Mouse (Mus musculus) left cerebral cortex, postnatal 4 days (tissue): ENCODE results near the gene Gas2l1. TPM values are rescaled to one million over a fixed set of nuclear protein-coding genes. Genes with fewer than 3 reads are reported as not detected.

Source experiments
- DNase-seq: peaks from one replicate; pipeline ENCODE4 v3.0.0-alpha.2; 2022
- intact Hi-C: fragments of 180-260 bp; cut with DNase I; formaldehyde crosslinking; loops from one replicate; pipeline ENCODE4 v1.15.1; 2025
- total RNA-seq, 2 experiments: library from RNA; stranded (reverse); gene quantifications; 2 replicates each; pipeline ENCODE4 v1.2.3; 2021

Gene Gas2l1
- total RNA-seq, 2 experiments from 2014 or later = 37.8 to 42.0 TPM

DNA sequence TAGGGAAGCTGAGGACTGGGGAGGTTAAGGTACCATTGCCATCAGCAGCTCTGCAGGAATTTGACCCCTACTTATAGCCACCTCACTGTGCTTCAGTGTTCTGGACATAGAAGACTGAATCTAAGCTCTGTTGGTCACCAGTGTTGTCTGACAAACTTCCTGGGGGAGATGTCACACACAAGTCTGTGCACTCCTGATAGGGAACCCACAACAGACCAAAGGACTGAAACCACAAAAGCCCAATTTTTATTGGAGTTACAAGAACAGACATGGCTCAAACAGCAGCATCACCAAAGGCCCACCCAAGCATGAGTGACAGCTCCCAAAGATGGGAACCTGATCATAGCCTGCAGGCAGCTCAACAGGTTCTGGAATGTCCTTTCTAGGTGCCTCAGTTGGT is 1.9 kb upstream of the Gas2l1 start:
- intact Hi-C loops = loop anchor here (10.0 kb wide), 1 partner anchor 52 kb away; no protein-coding TSS in a partner anchor

DNA sequence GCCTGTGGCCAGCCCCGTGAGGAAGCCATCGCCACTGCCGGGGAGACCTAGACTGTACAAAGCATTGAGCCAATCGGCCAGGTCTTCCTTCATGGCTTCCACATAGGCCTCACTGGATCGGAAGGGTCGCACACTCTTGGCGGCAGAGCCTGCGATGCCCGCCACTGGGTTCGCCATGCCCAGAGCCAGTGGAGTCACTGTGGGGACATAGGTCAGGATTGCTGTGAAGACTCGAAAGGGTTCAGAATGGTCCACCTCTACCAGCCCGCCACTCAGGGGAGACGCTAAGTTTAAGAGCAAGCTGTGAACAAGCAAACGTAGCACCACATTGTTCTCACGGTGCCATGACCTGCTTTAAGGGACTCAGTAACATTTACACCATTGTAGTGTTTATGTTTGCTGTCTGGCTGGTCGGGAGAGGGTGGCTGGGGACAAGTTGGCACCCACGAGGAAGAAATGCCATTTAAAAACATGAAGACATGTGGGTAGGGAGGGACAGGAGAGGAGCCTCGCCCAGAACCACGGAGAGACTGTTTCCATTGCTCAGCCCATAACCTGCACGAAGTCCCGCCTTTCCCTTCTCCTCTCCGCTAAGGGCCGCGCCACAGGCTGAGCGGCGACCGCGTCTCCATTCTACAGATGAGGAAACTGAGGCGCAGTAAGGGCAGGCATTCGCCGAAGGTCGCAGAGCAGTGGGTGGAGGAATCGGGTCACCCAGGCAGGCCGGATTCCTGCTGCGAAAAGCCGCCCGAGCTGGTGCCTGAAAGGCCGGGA is 658 bp downstream of the Gas2l1 start:
- intact Hi-C loops = loop anchor here (10.0 kb wide), 1 partner anchor 50 kb away; no protein-coding TSS in a partner anchor
- DNase-seq = peak; percentile 35

More for the DNA sequence above, 1.9 kb upstream of the Gas2l1 start:
- DNase-seq = no peak

DNA sequence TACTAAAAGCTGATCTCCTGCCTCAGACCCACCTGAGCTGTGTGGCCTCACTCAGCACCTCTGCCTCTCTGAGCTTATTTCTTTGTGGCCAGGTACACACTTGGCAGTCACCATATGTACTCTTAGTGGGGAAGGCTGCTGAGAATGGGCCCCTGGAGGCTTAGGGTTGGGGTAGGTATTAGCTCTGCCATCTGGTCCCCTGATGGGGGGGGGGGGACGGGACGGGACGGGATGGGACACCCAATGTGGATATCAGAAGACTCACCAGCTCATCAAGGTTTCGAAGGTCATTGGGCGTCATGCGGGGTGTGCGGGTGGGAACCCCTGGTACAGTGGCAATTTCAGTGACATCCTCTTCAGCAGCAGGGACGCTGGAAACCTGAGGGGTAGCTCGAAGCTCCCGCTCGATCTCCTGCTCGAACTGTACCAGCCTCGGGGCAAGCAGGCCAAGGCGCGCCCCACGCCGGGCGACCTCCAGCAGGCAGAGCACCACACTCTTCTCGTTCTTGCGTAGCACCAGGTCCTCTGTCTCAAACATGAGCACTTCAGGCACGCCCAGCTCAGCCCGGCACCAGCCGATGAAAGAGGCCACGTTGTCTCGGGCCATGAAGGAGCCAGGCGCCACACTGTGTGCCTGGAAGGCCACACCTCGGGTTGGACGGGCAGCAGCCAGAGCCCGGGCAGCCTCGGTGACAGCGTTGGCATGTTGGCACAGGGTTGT is 1.4 kb downstream of the Gas2l1 start:
- intact Hi-C loops = loop anchor here (10.0 kb wide), 1 partner anchor 49 kb away; no protein-coding TSS in a partner anchor
- no peak for DNase-seq

DNA sequence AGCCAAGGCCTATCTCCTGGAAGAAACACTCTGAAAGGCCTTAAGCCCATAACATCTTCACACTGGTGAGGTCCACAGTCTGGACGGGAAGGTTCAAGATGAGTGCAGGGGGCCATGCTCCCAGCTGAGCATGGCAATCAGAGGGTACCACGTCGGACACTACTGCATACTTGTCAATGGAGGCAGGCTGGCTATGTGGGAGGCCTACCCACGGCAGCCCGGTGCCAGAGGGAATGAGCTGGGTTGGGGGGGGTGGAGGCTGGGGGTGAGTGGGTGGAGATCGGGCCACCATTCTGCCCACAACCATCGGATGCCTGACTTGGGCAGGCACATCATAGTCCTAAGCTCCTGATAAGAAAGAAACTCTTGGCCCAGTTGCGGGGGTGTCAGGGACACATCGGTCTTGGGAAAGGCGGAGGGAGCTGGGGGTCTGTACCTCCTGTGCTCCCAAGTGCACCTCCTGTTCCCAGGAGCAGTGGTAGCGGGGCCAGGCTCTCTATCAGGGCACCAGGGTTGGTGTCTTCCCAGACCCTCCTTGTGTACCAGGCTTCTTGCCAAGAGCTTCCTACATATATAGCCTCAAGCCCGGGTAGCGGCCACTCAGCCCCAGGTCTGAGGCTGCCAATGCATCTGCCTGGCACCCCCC is 2.1 kb downstream of the Gas2l1 start:
- DNase-seq = no peak
- intact Hi-C loops = loop anchor here (10.0 kb wide), 1 partner anchor 48 kb away; no protein-coding TSS in a partner anchor

DNA sequence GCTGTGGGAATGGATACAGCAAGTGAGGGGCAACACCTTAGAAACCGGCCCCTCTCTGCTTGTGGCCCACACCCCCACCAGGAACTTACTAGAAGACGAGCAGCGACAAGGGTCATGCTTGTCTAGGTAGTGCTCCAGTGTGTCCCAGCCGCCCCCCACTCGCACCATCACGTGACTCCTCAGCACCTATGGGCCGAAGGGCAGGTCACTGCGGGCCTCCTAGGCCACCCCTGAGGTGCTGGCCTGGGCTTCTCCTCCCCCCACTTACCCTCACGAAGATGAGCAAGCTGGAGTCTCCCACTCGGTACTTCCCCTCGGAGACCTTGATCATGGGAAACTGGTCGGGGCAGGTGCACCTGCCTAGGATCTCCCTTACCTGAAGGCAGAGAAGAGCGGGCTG is 2.8 kb downstream of the Gas2l1 start:
- intact Hi-C loops = loop anchor here (10.0 kb wide), 1 partner anchor 48 kb away; no protein-coding TSS in a partner anchor
- DNase-seq = no peak

DNA sequence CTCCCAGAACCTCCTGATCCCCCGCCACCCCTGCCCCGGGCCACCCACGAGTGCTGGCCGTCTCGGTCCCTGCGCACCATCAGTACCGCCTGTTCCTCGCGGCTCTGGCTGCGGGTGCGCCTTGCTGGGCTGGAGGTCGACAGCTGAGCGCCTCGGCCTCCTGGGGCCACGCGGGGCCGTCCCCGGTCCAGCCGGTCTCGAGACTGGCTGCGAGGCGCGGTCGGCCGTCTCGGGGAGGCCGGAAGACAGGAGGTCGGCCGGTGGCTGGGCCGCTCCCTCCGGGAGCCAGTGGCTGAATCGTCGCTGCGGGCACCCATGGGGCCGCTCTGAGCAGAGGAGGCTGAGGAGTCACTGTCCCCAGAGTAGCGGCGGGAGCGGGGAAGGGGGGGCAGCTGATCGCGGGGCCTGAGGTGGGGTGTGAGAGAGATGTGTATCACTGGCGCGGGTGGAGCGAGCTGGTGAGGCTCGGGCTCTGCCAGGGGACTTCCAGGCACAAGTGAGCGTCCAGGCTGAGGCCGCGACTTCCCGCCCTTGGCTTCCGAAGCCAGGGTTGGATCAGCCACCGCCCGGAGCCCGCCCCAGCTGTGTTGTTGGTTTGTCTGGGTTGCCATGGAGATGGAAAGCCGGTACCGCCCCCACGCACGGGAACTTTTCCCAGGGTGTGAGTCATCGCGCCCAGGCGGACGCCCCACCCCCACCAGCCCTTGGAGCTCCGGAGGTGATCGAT is 3.6 kb downstream of the Gas2l1 start:
- intact Hi-C loops = loop anchor here (10.0 kb wide), 1 partner anchor 47 kb away; no protein-coding TSS in a partner anchor

DNA sequence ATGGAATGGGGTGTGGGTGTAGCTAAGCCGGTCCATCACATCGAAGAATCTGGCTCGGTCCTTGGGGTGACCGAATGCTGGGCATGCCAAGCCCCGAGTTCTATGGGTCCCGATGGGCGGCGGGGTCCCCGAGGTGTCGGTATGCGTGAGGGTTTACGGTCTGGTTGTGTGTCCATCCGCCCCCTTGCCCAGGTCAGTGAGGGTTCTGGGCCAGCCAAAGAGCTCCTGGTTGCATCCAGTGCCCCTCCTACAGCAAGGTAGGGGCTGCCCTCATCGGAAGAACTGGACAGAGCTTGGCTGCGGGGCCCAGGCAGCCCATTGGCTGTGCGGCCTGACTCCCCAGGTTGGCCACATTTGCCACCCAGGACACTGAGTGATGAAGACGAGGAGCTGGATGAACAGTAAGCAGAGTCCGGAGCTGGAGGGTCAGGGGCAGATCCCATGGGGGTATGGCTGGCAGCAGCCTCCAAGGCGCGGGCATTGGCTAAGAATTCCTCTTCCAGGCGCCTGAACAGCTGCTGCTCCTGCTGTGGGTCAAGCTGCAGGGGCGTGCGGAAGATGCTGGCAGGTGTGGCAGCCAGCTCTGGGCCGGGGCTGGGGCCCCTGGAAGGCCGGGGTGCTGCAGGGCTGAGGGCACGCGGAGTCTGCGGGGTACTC is 4.2 kb downstream of the Gas2l1 start:
- intact Hi-C loops = loop anchor here (10.0 kb wide), 1 partner anchor 46 kb away; no protein-coding TSS in a partner anchor
- peak; percentile 32 for DNase-seq

More for the DNA sequence above, 3.6 kb downstream of the Gas2l1 start:
- DNase-seq = peak; percentile 80

DNA sequence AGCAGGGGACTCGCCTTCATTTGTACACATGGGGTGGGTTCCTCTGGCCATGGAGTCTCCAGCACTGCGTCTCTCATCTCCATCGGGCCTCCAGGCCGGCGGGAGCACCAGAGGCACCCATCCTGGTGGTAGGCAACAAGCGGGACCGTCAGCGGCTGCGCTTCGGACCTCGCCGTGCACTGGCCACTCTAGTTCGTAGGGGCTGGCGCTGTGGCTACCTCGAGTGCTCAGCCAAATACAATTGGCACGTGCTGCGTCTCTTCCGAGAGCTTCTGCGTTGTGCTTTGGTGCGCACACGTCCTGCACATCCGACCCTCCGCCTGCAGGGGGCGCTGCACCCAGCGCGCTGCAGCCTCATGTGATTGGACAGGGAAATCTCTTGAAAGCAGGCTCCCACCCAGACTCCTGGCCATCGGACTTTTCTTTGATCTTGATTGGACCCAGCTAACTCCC is 5.4 kb downstream of the Gas2l1 start:
- DNase-seq = peak; percentile 41
- intact Hi-C loops = loop anchor here (10.0 kb wide), 1 partner anchor 45 kb away; no protein-coding TSS in a partner anchor

DNA sequence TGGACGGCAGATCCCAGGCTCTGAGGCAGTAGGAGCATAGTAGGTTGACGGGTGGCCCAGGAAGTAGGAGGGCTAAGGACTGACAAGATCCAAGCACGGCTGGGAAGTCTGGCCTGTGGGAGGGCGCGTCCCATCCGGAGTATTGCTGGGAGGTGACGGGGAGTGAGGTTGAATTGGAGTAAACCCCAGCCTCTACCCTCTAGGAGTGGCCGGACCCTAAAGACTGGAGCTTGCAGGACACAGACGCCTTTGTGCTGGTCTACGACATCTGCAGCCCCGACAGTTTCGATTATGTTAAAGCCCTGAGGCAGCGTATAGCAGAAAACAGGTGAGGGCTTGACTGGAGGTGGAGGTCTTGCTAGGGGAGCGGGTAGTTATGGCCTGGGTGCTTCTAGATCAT is 5.9 kb downstream of the Gas2l1 start:
- intact Hi-C loops = no loop called here

DNA sequence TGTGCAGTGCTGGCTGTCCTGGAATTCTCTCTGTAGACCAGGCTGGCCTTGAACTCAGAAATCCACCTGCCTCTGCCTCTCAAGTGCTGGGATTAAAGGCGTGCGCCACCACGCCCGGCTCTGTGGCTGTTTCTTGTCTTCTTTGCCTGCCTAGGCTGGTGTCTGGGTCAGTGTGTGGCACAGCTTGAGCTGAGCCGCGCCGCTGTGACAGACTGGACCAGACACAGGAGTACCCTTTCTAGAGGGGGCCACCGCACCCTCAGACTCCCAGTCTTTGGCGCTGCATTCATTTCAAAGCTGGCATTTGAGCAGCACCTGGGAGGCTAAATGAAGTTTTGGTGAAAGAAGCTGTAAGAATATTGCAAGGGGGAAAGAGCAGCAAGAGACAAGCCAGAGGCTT is 6.3 kb downstream of the Gas2l1 start:
- DNase-seq = no peak
- intact Hi-C loops = no loop called here

More for the DNA sequence above, 5.9 kb downstream of the Gas2l1 start:
- DNase-seq = no peak

DNA sequence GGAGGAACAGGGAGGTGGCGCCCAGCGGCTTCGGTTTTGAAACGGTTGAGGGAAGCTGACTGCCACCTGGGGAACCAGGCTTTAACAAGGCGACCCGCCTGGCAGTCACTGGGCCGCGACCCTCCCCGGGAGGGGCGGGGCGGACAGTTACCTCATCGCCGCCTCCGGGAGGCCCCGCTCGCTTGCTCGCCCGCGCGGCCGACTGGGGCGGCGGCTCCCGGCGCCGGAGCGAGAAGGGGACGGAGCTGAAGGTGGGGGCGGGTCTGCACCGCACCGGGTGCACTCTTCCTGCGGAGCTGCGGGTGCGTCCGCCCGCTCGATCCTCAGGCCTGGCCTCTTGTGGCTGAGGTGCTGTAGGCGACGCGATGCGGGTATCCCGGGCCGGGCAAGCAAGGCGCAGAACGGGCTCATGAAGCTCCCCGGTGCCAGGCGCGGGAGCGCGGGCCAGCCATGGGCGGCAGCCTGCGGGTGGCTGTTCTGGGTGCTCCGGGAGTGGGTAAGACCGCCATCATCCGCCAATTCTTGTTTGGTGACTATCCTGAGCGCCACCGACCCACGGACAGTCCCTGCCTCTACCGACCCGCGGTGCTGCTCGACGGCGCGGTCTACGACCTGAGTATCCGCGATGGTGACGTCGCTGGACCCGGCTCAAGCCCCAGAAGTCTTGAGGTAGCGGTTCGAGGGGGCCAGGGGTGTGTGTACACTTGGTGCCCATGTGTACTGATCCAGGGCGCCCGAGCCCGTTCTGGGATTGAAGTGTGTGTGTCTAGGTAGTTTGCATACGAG is 7.1 kb downstream of the Gas2l1 start, which contains the start of gene Rasl10a:
TSS of gene Rasl10a (plus strand) at position 273 of the 786 bp plus-strand sequence.
- intact Hi-C loops = no loop called here
- DNase-seq = no peak

DNA sequence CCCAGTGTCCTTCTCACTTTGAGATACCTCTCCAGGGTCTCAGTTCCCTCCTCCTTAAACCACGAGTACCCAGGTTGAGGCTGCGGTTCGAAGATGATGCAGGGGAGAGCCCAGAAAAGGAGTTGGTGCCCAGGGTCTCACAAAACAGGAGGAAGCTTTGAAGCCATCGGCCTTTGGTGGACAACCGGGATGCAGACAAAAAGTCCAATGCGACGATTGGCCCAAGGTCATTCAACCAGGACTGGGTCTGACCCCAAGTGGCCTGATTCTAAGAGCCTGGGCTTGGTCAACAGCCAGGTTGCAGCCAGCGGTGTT is 7.6 kb downstream of the Gas2l1 start:
- intact Hi-C loops = no loop called here
- no peak for DNase-seq

DNA sequence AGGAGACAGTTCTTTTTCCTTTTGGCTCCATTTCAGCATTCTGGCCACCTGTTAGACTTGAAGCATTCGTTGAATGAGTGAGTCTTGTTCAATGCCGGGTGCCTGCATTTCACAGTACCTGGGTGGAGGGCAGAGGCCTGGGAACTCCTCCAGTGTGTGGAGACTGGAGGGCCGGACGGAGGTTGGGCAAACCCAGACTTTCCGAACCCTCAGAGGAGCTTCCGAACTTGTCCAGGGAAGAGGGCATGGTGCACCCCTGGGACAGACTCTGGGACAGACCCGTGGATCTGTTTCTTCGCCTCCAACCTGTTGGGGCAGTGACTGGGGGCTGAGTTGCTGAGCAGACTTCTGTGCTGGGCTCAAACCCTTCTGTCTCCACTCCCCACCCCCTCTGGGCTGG is 8.1 kb downstream of the Gas2l1 start:
- no peak for DNase-seq
- intact Hi-C loops = no loop called here

DNA sequence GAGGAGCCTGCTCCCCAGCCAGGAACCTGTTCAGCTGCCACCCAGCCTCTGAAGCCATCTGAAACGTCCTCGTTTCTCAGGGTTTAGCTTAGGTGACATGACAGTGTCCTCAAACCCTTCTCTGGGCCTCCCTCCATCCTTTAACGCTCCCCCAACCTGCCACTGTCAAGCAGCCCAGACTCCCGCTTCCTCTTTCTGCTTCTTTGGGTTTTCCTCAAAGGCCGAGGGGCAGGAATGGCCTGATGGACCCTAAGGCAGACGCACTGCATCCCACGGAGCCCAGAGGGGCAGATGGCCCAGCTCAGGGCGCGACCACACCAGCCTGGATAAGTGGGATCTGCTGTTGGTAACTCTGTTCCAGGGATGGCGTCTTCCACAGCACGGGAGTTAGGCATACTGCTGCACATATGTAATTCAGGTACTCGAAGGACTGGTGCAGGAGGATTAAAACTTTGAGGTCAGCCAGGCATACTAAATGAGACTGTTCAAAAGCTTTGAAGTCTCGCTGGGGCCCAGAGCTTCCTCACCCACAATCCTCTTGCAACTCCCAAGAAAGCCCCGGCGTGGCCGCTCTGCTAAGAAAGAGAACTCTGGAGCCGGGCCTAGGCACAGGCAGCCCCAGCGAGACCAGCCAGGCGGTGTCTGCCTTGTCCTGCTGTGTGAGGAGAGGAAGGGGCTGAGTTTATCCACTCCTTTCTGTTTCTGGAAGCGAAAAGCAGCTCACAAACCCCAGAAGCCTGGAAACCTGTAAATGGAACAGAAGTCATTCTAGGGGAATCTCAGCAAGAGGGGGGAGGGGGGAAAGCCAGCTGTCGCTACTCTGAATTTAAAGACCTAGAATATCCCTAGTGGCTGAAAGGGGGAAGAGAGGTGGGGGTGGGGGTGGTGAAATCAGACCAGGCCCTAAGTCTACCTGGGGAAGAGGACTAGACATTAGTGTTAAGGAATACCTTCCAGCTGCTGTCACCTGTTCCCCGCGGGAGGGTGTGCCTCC is 8.9 kb downstream of the Gas2l1 start:
- no peak for DNase-seq
- intact Hi-C loops = no loop called here

DNA sequence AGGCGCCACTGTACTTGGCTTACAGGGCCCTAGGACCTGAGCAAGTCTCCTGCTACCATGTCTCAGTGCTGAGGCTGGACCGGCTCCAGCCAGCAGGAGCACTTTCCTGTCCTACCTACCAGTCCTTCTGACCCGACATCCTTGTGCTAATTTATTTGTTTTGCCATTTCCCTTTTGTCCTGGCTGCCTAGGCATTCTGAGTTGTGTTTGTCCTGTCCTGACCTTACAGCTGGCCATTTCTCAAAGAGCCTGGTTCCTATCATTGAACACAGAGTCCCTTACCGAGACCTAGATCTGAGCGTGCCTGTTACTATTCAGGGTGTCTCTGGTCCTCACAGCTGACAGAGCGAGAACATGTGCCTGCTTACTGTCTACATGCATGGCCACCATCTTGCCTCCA is 10.3 kb downstream of the Gas2l1 start:
- DNase-seq = no peak
- intact Hi-C loops = no loop called here

DNA sequence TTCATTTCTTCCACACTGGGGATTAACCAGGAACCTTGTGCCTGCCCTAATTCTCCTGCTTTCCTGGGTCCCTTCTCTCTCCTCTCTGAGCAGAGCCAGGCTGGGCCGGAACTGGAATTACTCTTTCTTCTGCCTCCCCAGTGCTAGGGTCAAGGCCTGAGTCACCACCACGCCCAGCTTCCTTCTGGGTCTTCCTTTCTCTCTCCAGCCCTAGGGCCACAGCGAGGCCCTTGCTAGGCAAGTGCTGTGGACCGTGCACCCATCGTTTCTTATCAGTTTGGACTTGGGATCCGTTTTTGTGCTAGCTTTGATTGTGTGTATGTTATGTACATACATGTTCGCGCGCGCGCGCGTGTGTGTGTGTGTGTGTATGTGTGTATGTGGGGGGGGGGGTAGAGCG is 11.0 kb downstream of the Gas2l1 start:
- intact Hi-C loops = no loop called here
- DNase-seq = no peak

DNA sequence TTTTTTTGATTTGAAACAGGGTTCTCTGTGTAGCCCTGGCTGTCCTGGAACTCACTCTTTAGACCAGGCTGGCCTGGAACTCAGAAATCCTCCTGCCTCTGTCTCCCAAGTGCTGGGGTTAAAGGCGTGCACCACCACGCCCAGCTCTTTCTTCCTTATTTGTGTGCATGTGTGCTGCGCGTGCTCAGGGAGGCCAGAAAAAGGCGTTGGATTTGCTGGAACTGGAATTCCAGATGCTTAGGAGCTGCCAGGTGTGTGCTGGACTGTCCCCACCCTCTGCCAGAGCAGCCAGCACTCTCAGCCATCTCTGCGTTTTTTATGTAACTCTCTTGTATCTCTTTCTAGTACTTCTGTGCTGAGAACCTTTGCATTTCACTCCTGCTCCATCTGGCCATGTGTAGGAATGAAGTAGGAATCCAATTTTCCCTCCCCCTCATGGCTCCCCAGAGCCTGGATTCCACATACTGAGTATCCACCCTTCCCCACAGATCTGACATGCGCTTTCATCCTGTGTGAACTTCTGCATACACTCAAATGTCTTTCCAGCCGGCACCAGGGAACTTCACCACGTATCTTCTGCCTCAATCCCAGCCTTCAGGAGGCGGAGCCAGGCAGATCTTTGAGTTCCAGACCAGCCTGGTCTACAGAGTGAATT is 12.8 kb downstream of the Gas2l1 start:
- intact Hi-C loops = no loop called here
- no peak for DNase-seq
